Mouse (Mus musculus) kidney, embryonic 16.5 days (tissue): ENCODE data around the gene H60c. TPM values are rescaled to one million over a fixed set of nuclear protein-coding genes. Genes with fewer than 3 reads are reported as not detected.
"Not testable (repeated sequence)": the region's sequence is repeated elsewhere in the genome, so short reads cannot be mapped to it uniquely, and the experiment has no call there.

Source experiments
- ATAC-seq: fragments of 200-750 bp; cut with Nextera tagmentation; 2 replicates; pipeline ENCODE4 v1.8.0; 2017; ENCODE audit warnings: moderate TSS enrichment; ENCODE audit not compliant: low FRiP score, low TSS enrichment
- H3K27ac ChIP-seq: fragments of 300-500 bp; sonication (generic); 2 replicates; pipeline ENCODE4 v1.5.1; 2014; ENCODE audit warnings: low read length
- H3K27me3 ChIP-seq: fragments of 300-500 bp; sonication (generic); 2 replicates; pipeline ENCODE4 v1.6.1; 2014; ENCODE audit warnings: low read length, control low read depth, mixed read lengths; ENCODE audit not compliant: insufficient read depth
- H3K36me3 ChIP-seq: fragments of 300-500 bp; sonication (generic); 2 replicates; pipeline ENCODE4 v1.6.1; 2014; ENCODE audit warnings: low read length, control low read depth, mixed read lengths; ENCODE audit not compliant: insufficient read depth
- H3K4me1 ChIP-seq: fragments of 300-500 bp; sonication (generic); 2 replicates; pipeline ENCODE4 v1.6.1; 2014; ENCODE audit warnings: low read length, control low read depth, mixed read lengths; ENCODE audit not compliant: insufficient read depth
- H3K4me2 ChIP-seq: fragments of 300-500 bp; sonication (generic); replicated peaks from 2 replicates; pipeline ENCODE4 v1.6.1; 2014; ENCODE audit warnings: low read depth, low read length
- H3K4me3 ChIP-seq: fragments of 300-500 bp; sonication (generic); 2 replicates; pipeline ENCODE4 v1.5.1; 2014; ENCODE audit warnings: mild to moderate bottlenecking, low read length
- H3K9ac ChIP-seq: fragments of 300-500 bp; sonication (generic); replicated peaks from 2 replicates; pipeline ENCODE4 v1.6.1; 2014; ENCODE audit warnings: low read length
- H3K9me3 ChIP-seq: fragments of 300-500 bp; sonication (generic); 2 replicates; pipeline ENCODE4 v1.6.1; 2016; ENCODE audit warnings: low read length, control low read depth
- WGBS: fragments of 180-500 bp; shearing (Covaris S2); extraction: QIAGEN DNeasy Blood & Tissue Kit; methylation state at CpG from one replicate; pipeline ENCODE4 v1.1.7; 2014; 5-methylcytosine and 5-hydroxymethylcytosine counted together
- polyA plus RNA-seq: library from polyadenylated mRNA; unstranded; fragments of >200 nt; fragmentation: Nextera tagmentation; extraction: Ambion mirVana; gene quantifications from 2 replicates; pipeline ENCODE4 v1.2.1, GENCODE M21; 2015

H60c gene
- polyA plus RNA-seq, 1 experiment from 2014 or later: 0.14 TPM

- no peak overlapping the region for H3K4me2 ChIP-seq
Observed at GRCm38 (mm10) chr10:3257391-3257790, 10.2 kb downstream of the H60c start.

GRCm38 (mm10) chr10:3238436-3238835 lies 29.1 kb downstream of the H60c start:
- not testable (repeated sequence) for H3K4me2 ChIP-seq, H3K27me3 ChIP-seq, H3K4me3 ChIP-seq, H3K9ac ChIP-seq, ATAC-seq, H3K36me3 ChIP-seq, H3K4me1 ChIP-seq, H3K27ac ChIP-seq, H3K9me3 ChIP-seq
- WGBS: 76% methylated on average over 5 of the region's 5 CpGs

More at GRCm38 (mm10) chr10:3257391-3257790, 10.2 kb downstream of the H60c start:
- Histone ChIP-seq H3K27ac (no peak overlapping the region), H3K4me3 (no peak overlapping the region), H3K9me3 (no peaks in the 10 kb centered on the region), H3K36me3 (no peaks in the 10 kb centered on the region), H3K4me1 (no peaks in the 10 kb centered on the region), H3K27me3 (no peaks in the 10 kb centered on the region), H3K9ac (no peak overlapping the region)
- 83% methylated on average over 3 of the region's 3 CpGs for whole genome bisulfite sequencing
- no peak; the same call in 1 of the 2 replicates for ATAC-seq

GRCm38 (mm10) chr10:3236638-3237270 lies 30.8 kb downstream of the H60c start:
- no peak overlapping the region for H3K9ac ChIP-seq
- no peak for ATAC-seq
- H3K27me3 ChIP-seq: no peaks in the 10 kb centered on the region
- H3K4me1 ChIP-seq: no peaks in the 10 kb centered on the region
- no peaks in the 10 kb centered on the region for H3K36me3 ChIP-seq
- H3K9me3 ChIP-seq: no peaks in the 10 kb centered on the region
- no peak overlapping the region for H3K27ac ChIP-seq
- H3K4me2 ChIP-seq: no peak overlapping the region
- no peak overlapping the region for H3K4me3 ChIP-seq
- 74% methylated on average over 5 of the region's 5 CpGs for WGBS

GRCm38 (mm10) chr10:3228447-3229195 lies 39.0 kb downstream of the H60c start:
- Histone ChIP-seq H3K27me3 (no peaks in the 10 kb centered on the region), H3K4me1 (no peaks in the 10 kb centered on the region), H3K27ac (no peak overlapping the region), H3K9ac (no peak overlapping the region), H3K4me2 (no peak overlapping the region), H3K4me3 (no peak overlapping the region), H3K36me3 (no peaks in the 10 kb centered on the region), H3K9me3 (no peaks in the 10 kb centered on the region)
- peak; percentile 89 for ATAC-seq
- WGBS: 19% methylated on average over 2 of the region's 2 CpGs

Other genes starting within 250 kb of the H60c start
- gene Ppp1r14c, start 98.3 kb upstream of the H60c start, polyA plus RNA-seq: 6.2 and 8.0 TPM in 2 replicates